Mouse (Mus musculus) midbrain, embryonic 14.5 days (tissue): ENCODE measurements around the gene Rasal2. TPM values are rescaled to one million over a fixed set of nuclear protein-coding genes. Genes with fewer than 3 reads are reported as not detected.

Experiments
- ATAC-seq: fragments of 200-750 bp; cut with Nextera tagmentation; 2 replicates; pipeline ENCODE4 v1.8.0; 2017; ENCODE audit warnings: moderate number of reproducible peaks, moderate library complexity; ENCODE audit not compliant: low FRiP score, low TSS enrichment
- DNase-seq: peaks from one replicate; pipeline ENCODE4 v3.0.0-alpha.2; 2015
- H3K27ac ChIP-seq: fragments of 300-500 bp; sonication (generic); replicated peaks from 2 replicates; pipeline ENCODE4 v1.5.1; 2014; ENCODE audit warnings: mild to moderate bottlenecking, low read depth, low read length, moderate library complexity
- H3K27me3 ChIP-seq: fragments of 300-500 bp; sonication (generic); 2 replicates; pipeline ENCODE4 v1.6.1; 2014; ENCODE audit warnings: low read length, control low read depth, mixed read lengths; ENCODE audit not compliant: control insufficient read depth, insufficient read depth
- H3K36me3 ChIP-seq: fragments of 300-500 bp; sonication (generic); 2 replicates; pipeline ENCODE4 v1.6.1; 2014; ENCODE audit warnings: low read length, control low read depth; ENCODE audit not compliant: control insufficient read depth, insufficient read depth
- H3K4me1 ChIP-seq: fragments of 300-500 bp; sonication (generic); 2 replicates; pipeline ENCODE4 v1.6.1; 2014; ENCODE audit warnings: mild to moderate bottlenecking, antibody characterized with exemption, low read length, control low read depth; ENCODE audit not compliant: control insufficient read depth, insufficient read depth
- H3K4me2 ChIP-seq: fragments of 300-500 bp; sonication (generic); 2 replicates; pipeline ENCODE4 v1.6.1; 2014; ENCODE audit warnings: mild to moderate bottlenecking, low read length, moderate library complexity
- H3K4me3 ChIP-seq: fragments of 300-500 bp; sonication (generic); replicated peaks from 2 replicates; pipeline ENCODE4 v1.5.1; 2014; ENCODE audit warnings: low read depth, low read length
- H3K9ac ChIP-seq: fragments of 300-500 bp; sonication (generic); replicated peaks from 2 replicates; pipeline ENCODE4 v1.6.1; 2014; ENCODE audit warnings: mild to moderate bottlenecking, low read length, moderate library complexity
- H3K9me3 ChIP-seq: fragments of 300-500 bp; sonication (generic); 2 replicates; pipeline ENCODE4 v1.6.1; 2016; ENCODE audit warnings: low read length, control low read depth, mixed read lengths; ENCODE audit not compliant: control insufficient read depth
- WGBS: fragments of 180-500 bp; shearing (Covaris S2); extraction: QIAGEN DNeasy Blood & Tissue Kit; methylation state at CpG from one replicate; pipeline ENCODE4 v1.1.7; 2014; 5-methylcytosine and 5-hydroxymethylcytosine counted together
- polyA plus RNA-seq: library from polyadenylated mRNA; unstranded; fragments of >200 nt; fragmentation: Nextera tagmentation; extraction: Ambion mirVana; gene quantifications from 2 replicates; pipeline ENCODE4 v1.2.1, GENCODE M21; 2014

Rasal2 gene
- polyA plus RNA-seq, 1 experiment from 2014 or later = 48.8 TPM

DNA sequence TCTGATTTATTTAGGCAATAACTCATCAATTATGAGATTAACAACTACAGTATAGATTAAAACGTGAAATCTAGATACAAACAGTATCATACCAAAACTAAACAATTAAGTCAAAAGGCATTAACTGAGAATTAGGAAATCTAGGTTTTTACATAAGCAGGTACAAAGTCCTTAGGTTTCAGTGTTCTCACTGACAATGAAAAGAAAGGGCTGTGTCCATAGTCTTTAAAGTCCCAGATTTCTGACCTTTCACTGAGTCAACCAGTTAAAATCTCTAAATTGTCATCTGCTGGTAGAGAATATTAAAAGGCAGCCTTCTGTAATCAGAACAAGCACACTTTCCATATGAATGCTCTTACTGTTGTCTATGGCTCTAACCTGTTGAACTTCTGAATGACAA, 156.6 kb downstream of the Rasal2 start:
- 76% methylated on average over 1 of the region's 1 CpGs for WGBS
- Histone ChIP-seq H3K27me3 (no peaks in the 10 kb centered on the region), H3K9ac (no peak overlapping the region), H3K4me1 (peaks cover 8% of the 10 kb centered on the region), H3K4me2 (no peak overlapping the region), H3K36me3 (no peaks in the 10 kb centered on the region), H3K4me3 (no peak overlapping the region), H3K9me3 (no peaks in the 10 kb centered on the region), H3K27ac (no peak overlapping the region)
- ATAC-seq = no peak
- no peak for DNase-seq

DNA sequence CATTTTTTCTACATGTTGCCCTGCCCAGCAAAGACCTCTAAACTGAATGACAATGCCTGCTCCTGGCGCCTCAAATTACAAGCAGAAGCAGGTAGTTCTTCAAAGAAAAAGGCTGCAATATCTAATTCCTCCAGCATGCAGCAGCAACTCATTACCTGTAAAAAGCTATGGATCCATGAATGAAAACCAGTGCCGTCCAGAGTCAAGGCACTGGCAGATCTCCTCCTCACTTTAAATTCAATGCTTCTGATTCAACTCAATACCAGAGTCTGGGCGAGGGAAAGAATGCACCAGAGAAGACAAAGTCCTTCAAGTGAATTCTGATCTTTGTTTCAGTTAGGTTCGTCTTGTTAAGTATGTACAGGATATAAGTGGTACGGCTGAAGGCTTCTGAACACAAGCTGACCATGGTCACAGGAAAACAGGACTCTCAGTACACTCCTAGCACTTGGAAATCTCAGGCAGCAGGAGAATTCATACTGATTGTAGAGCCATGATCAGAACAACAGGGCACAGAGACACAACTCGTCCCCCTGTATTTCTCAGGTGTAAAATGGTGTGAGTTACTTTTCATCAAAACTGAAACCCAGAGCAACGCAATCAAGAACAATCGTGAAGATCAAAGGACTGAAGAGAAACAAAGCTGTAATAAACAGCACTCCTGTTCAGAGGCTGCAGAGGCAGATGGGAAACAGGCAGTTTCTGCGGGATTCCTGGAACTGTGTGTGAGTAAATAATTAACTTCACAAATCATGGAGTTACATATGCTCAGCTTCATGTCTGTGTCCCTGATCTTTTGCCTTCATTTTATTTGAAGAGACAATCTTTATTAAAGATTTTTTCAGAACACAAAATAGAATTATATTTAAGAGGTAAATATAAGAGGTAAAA, 158.6 kb downstream of the Rasal2 start:
- peaks cover 8% of the 10 kb centered on the region for H3K4me1 ChIP-seq
- WGBS = 75% methylated on average over 9 of the region's 9 CpGs
- no peaks in the 10 kb centered on the region for H3K9me3 ChIP-seq
- H3K27me3 ChIP-seq = no peaks in the 10 kb centered on the region
- H3K4me2 ChIP-seq = no peak overlapping the region
- no peaks in the 10 kb centered on the region for H3K36me3 ChIP-seq
- no peak overlapping the region for H3K9ac ChIP-seq
- no peak overlapping the region for H3K4me3 ChIP-seq
- H3K27ac ChIP-seq = no peak overlapping the region
- no peak for DNase-seq
- ATAC-seq = no peak

DNA sequence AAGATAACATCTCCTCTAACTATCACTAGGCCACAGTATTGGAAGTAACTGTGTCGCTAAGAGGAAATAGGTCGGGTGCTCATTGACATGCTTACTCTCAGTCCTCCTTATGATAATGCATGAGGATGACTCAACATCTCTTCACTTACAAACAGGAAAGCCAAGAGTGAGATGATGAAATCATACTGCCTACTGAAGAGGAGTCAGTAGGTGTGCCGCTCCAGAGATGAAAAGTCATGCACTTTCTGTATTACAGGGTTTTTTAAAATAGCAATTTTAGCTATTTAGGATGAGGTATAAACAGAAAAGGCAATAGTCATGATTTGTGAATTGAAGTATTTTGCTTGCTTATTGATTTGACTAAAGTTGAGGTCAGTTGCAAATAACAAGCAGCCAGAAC, 164.3 kb downstream of the Rasal2 start:
- H3K27me3 ChIP-seq = no peaks in the 10 kb centered on the region
- no peaks in the 10 kb centered on the region for H3K9me3 ChIP-seq
- no peaks in the 10 kb centered on the region for H3K4me1 ChIP-seq
- ATAC-seq = no peak
- no peak overlapping the region for H3K9ac ChIP-seq
- H3K4me2 ChIP-seq = no peak overlapping the region
- H3K4me3 ChIP-seq = no peak overlapping the region
- 89% methylated on average over 3 of the region's 3 CpGs for WGBS
- no peak overlapping the region for H3K27ac ChIP-seq
- H3K36me3 ChIP-seq = no peaks in the 10 kb centered on the region
- DNase-seq = no peak

DNA sequence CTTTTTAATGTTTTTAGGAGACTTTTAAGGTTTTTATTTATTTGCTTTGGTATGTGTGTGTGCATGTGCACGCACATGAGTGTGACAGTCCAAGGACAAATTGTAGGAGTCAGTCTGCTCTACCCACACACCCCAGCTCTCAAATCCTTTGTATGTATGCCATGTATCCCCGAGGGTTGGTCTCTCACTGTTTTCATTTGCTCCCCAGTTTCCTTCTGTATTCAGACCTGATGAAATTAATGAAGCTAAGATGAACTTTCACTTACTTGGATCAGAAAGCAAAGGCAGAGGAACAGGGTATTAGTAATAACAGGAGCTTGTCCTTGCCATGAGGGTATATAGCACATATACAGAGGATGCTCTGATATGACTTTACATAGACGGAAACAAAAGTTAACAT, 165.1 kb downstream of the Rasal2 start:
- H3K4me3 ChIP-seq = no peak overlapping the region
- H3K9ac ChIP-seq = no peak overlapping the region
- H3K36me3 ChIP-seq = no peaks in the 10 kb centered on the region
- no peaks in the 10 kb centered on the region for H3K27me3 ChIP-seq
- no peak for DNase-seq
- no peak overlapping the region for H3K27ac ChIP-seq
- no peaks in the 10 kb centered on the region for H3K4me1 ChIP-seq
- ATAC-seq = no peak
- H3K9me3 ChIP-seq = no peaks in the 10 kb centered on the region
- WGBS = 84% methylated on average over 3 of the region's 3 CpGs
- H3K4me2 ChIP-seq = no peak overlapping the region

DNA sequence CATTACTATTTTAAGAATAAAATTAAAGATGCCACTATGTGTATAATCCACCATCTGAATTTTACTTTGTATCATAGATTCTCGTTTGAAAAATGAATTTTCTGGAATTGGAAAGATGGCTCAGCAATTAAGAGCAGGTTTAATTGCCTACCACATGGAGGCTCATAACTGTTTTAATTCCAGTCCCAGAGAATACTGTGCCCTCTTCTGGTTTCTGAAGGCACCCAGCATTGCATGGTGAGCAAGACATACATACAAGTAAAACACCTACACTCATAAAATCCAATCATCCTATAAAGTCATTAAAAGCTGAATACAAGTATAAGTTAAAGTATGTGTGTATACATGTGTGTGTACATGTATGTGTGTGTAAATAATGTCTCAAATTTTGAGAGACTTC, 165.6 kb downstream of the Rasal2 start:
- WGBS = 82% methylated on average over 1 of the region's 1 CpGs

GRCm38 (mm10) chr1:157244453-157244790, 168.0 kb downstream of the Rasal2 start:
- Histone ChIP-seq H3K4me3 (peak overlapping the region; percentile 36), H3K9me3 (no peaks in the 10 kb centered on the region), H3K9ac (peak overlapping the region; percentile 59), H3K4me1 (0 out of 2 replicates have a peak, but pooled peaks cover 5% of the 10 kb centered on the region), H3K36me3 (no peaks in the 10 kb centered on the region), H3K27ac (peak overlapping the region; percentile 93), H3K27me3 (no peaks in the 10 kb centered on the region), H3K4me2 (peak overlapping the region; percentile 57)
- 11% methylated on average over 5 of the region's 5 CpGs for WGBS
- peak; percentile 85 for ATAC-seq
- peak; percentile 83 for DNase-seq

More for the DNA sequence above, 165.6 kb downstream of the Rasal2 start:
- Histone ChIP-seq H3K9ac (no peak overlapping the region), H3K4me3 (no peak overlapping the region), H3K4me1 (no peaks in the 10 kb centered on the region), H3K36me3 (no peaks in the 10 kb centered on the region), H3K4me2 (no peak overlapping the region), H3K9me3 (no peaks in the 10 kb centered on the region), H3K27me3 (no peaks in the 10 kb centered on the region), H3K27ac (no peak overlapping the region)
- DNase-seq = no peak
- no peak for ATAC-seq

DNA sequence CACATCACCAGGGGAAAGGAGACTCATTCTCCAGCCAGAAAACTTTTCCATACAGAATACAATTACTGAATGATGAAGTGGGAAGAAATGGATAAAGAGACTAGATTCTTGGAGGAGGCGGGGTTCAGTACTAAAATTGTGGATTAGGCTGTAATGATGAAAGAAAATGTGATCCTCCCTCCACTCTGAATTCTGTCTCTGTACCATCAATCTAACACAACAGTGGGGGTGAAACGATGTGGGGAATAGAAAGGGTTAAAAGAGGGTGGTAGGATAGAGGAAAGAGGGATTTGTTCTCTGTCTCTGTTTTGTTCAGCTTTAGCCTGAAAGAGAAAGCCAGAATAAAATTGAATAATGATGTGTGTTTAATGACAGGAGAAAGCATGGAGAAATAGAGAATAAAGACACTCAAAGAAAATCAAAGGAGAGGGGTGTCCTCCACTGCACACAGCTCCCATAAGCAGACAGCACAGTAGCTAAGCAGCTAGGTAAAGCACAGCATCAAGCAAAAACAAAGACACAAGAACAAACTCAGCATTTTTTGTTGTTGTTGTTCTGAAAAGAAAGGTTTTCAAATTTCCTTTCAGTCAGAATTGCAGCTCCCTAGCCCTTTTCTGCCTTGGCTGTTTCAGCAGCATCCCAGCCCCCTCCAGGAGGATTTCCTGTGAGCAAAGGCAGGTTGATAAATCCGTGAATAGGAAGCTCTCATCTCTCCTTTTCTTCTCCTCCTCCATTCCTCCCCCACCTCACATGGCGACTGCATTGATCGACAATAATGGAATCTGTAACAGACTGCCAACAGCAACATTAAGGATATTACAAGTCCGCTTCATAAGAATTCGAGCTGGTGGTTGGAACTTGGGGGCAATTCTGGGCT, 168.6 kb downstream of the Rasal2 start:
- ATAC-seq (peak; percentile 70), DNase-seq (peak; percentile 74)
- H3K4me2 ChIP-seq = peak overlapping the region; percentile 57

DNA sequence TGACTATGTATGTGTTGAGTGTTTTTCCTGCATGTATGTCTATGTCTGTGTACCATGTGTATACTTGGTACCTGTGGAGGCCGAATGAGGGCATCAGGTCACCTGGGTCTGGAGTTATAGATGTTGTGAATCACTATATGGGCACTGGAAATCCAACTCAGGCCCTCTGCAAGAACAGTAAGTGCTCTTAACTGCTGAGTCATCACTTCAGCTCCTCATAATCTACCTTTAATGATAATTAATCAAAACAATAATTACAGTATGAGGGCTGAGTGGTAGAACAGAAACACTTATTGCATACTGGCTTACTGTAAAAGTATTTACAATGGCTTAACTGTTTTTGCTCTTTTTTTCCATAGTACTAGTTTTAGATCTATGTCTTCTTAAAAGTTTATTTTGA, 172.7 kb downstream of the Rasal2 start:
- no peak for DNase-seq
- no peaks in the 10 kb centered on the region for H3K27me3 ChIP-seq
- no peaks in the 10 kb centered on the region; the same call in 1 of the 2 replicates for H3K9me3 ChIP-seq
- 97% methylated on average over 1 of the region's 1 CpGs for WGBS
- ATAC-seq = no peak
- H3K4me3 ChIP-seq = no peak overlapping the region
- no peak overlapping the region for H3K27ac ChIP-seq
- no peaks in the 10 kb centered on the region for H3K36me3 ChIP-seq
- H3K4me1 ChIP-seq = 0 out of 2 replicates have a peak, but pooled peaks cover 5% of the 10 kb centered on the region
- H3K4me2 ChIP-seq = no peak overlapping the region
- no peak overlapping the region for H3K9ac ChIP-seq

More for the DNA sequence above, 168.6 kb downstream of the Rasal2 start:
- Histone ChIP-seq H3K36me3 (no peaks in the 10 kb centered on the region), H3K9me3 (no peaks in the 10 kb centered on the region), H3K9ac (peak overlapping the region; percentile 59), H3K27ac (peak overlapping the region; percentile 93), H3K4me1 (0 out of 2 replicates have a peak, but pooled peaks cover 5% of the 10 kb centered on the region), H3K4me3 (peak overlapping the region; percentile 36), H3K27me3 (no peaks in the 10 kb centered on the region)
- WGBS = 10% methylated on average over 7 of the region's 7 CpGs
